Mouse (Mus musculus) myocyte (in vitro differentiated cells): Measurements from ENCODE around the gene Dap. TPM values are rescaled to one million over a fixed set of nuclear protein-coding genes. Genes with fewer than 3 reads are reported as not detected.

Experiments used
- H3K27me3 ChIP-seq: one replicate; pipeline ENCODE4 v1.6.1; 2011; ENCODE audit not compliant: control insufficient read depth, insufficient read depth, insufficient read length
- H3K36me3 ChIP-seq: one replicate; pipeline ENCODE4 v1.6.1; 2011; ENCODE audit not compliant: control insufficient read depth, insufficient read depth
- H3K4me2 ChIP-seq: one replicate; pipeline ENCODE4 v1.6.1; 2011; ENCODE audit warnings: low read depth, control low read depth
- H3K4me3 ChIP-seq: one replicate; pipeline ENCODE4 v1.5.1; 2011; ENCODE audit warnings: mild to moderate bottlenecking, control low read depth, moderate library complexity
- H3K79me2 ChIP-seq: one replicate; pipeline ENCODE4 v1.6.1; 2011; ENCODE audit not compliant: control insufficient read depth, insufficient read depth
- H3ac ChIP-seq: one replicate; pipeline ENCODE4 v1.6.1; 2011; ENCODE audit not compliant: control insufficient read depth, insufficient read length
- CEBPB ChIP-seq: IDR thresholded peaks from 2 replicates; pipeline ENCODE4 v1.6.1; 2011; ENCODE audit warnings: mild to moderate bottlenecking, moderate library complexity; ENCODE audit not compliant: poor library complexity, insufficient read depth, severe bottlenecking
- E2F4 ChIP-seq: IDR thresholded peaks from one replicate; pipeline ENCODE4 v1.6.1; 2011; ENCODE audit warnings: mild to moderate bottlenecking, control low read depth, moderate library complexity; ENCODE audit not compliant: insufficient read depth
- MAX ChIP-seq: IDR thresholded peaks from one replicate; pipeline ENCODE4 v1.6.1; 2011; ENCODE audit warnings: low read depth, mild to moderate bottlenecking, control low read depth
- MYOD1 ChIP-seq, 3 experiments: IDR thresholded peaks; one replicate each; pipeline ENCODE4 v1.6.1; 2011; ENCODE audit warnings: control low read depth in 2 of 3, low read depth in 2 of 3, mild to moderate bottlenecking in 2 of 3, moderate library complexity in 1 of 3; ENCODE audit not compliant: insufficient read length in 2 of 3, control insufficient read depth in 1 of 3
- MYOG ChIP-seq, 3 experiments: IDR thresholded peaks; one replicate each; pipeline ENCODE4 v1.6.1; 2011; ENCODE audit warnings: control low read depth in 2 of 3, low read depth in 2 of 3, mild to moderate bottlenecking in 2 of 3; ENCODE audit not compliant: insufficient read length in 2 of 3, control insufficient read depth in 1 of 3, insufficient read depth in 1 of 3
- POLR2A ChIP-seq: IDR thresholded peaks from one replicate; pipeline ENCODE4 v1.6.1; 2011; ENCODE audit warnings: low read depth, mild to moderate bottlenecking, control low read depth, moderate library complexity; ENCODE audit not compliant: insufficient read length
- POLR2AphosphoS2 ChIP-seq: IDR thresholded peaks from one replicate; pipeline ENCODE4 v1.6.1; 2011; ENCODE audit warnings: low read depth, control low read depth; ENCODE audit not compliant: insufficient read length
- REST ChIP-seq: IDR thresholded peaks from one replicate; pipeline ENCODE4 v1.6.1; 2011; ENCODE audit warnings: mild to moderate bottlenecking, control low read depth, moderate library complexity; ENCODE audit not compliant: insufficient read depth, insufficient read length
- SRF ChIP-seq: IDR thresholded peaks from one replicate; pipeline ENCODE4 v1.6.1; 2011; ENCODE audit warnings: low read depth; ENCODE audit not compliant: control insufficient read depth, insufficient read length
- TCF12 ChIP-seq: IDR thresholded peaks from one replicate; pipeline ENCODE4 v1.6.1; 2011; ENCODE audit warnings: mild to moderate bottlenecking, control low read depth; ENCODE audit not compliant: poor library complexity, insufficient read depth, severe bottlenecking
- TCF3 ChIP-seq: IDR thresholded peaks from one replicate; pipeline ENCODE4 v1.6.1; 2011; ENCODE audit warnings: low read depth, control low read depth; ENCODE audit not compliant: insufficient read length
- USF1 ChIP-seq: IDR thresholded peaks from one replicate; pipeline ENCODE4 v1.6.1; 2011; ENCODE audit warnings: low read depth, mild to moderate bottlenecking, control low read depth, moderate library complexity
- polyA plus RNA-seq: library from polyadenylated mRNA; unstranded; fragments of >200 nt; fragmentation: generic; extraction: Trizol; gene quantifications from one replicate; pipeline ENCODE4 v1.2.1, GENCODE M21; 2012; ENCODE audit warnings: missing spikeins

Gene Dap
- polyA plus RNA-seq, 1 experiment: 417 TPM

DNA sequence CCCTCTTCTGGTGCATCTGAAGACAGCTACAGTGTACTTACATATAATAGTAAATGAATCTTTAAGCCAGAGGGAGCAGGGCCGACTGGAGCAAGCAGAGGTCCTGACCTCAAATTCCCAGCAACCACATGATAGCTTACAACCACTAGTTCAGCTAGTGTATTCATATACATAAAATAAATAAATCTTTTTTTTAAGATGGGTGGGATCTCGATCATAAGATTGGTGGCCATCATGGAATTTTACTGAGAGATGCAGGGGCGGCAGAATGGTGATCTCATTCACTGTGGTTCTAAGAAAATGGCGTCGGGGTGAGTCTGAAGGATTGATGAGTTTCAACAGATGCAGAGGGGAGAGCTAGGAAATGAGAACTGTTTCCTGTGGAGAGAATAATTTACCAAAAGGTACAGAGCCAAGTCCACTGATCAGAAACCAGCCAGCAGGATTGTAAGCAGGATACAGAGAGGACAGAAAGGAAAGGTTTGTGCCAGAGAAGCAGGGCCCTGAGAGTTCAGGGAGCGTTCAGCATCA lies 37.7 kb upstream of the Dap start:
- Histone ChIP-seq H3K36me3 (no peaks in the 10 kb centered on the region), H3K27me3 (no peaks in the 10 kb centered on the region), H3K4me2 (peak overlapping the region; percentile 84), H3K4me3 (no peak overlapping the region), H3K79me2 (no peaks in the 10 kb centered on the region), H3ac (no peak overlapping the region)
- TF ChIP-seq POLR2A (no peak), MYOD1 (IDR thresholded peaks at IDR 0.05; ENCODE audit: control insufficient read depth in 1 of 3, insufficient read length in 2 of 3, low read depth in 2 of 3) (peak in 2 of 3 experiments; percentile 54 to 62), SRF (peak; percentile 16)

DNA sequence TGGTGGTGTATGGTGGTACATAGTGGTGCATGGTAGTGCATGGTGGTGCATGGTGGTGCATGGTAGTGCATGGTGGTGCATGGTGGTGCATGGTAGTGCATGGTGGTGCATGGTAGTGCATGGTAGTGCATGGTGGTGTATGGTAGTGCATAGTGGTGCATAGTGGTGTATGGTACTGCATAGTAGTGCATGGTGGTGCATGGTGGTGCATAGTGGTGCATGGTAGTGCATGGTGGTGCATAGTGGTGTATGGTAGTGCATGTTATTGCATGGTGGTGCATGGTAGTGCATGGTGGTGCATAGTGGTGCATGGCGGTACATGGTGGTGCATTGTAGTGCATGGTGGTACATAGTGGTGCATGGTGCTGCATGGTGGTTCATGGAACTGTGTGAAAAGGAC lies 31.6 kb upstream of the Dap start:
- H3K4me2 ChIP-seq: no peak overlapping the region
- no peaks in the 10 kb centered on the region for H3K79me2 ChIP-seq
- no peak overlapping the region for H3K4me3 ChIP-seq
- H3ac ChIP-seq: no peak overlapping the region
- no peaks in the 10 kb centered on the region for H3K36me3 ChIP-seq
- no peaks in the 10 kb centered on the region for H3K27me3 ChIP-seq
- TF ChIP-seq REST (no peak), MYOD1 (IDR thresholded peaks at IDR 0.05; ENCODE audit: control insufficient read depth in 1 of 3, insufficient read length in 2 of 3, low read depth in 2 of 3) (no peak), SRF (no peak), TCF12 (no peak), POLR2AphosphoS2 (no peak), MYOG (IDR thresholded peaks at IDR 0.05; ENCODE audit: control insufficient read depth in 1 of 3, insufficient read depth in 1 of 3, insufficient read length in 2 of 3, low read depth in 2 of 3) (peak in 1 of 3 experiments; percentile 55), CEBPB (no peak)

DNA sequence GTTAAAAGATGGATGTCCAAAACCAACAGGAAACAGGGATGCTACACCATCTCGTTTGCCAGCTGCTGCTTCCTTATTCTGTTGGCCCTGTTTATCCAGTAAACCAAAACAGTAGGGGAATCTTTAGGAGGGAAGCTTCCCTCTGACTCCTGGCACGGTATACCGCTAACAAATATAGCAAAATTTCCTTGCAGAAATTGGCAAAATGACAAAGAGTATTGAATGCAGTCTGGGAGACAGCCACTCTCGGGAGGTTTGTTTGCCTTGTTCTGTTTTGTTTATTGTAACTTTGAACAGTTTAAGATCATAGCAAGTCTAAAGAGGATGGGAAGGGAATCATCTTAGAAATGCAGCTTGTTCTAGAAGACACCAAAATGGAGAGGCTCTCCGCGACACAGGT lies 28.3 kb upstream of the Dap start:
- no peak for TF ChIP-seq E2F4
- TF ChIP-seq USF1: no peak
- no peak for TF ChIP-seq POLR2A
- TF ChIP-seq REST: no peak
- TF ChIP-seq POLR2AphosphoS2: no peak
- no peak for TF ChIP-seq TCF12
- TF ChIP-seq SRF: no peak
- no peak for TF ChIP-seq MAX
- no peak for TF ChIP-seq TCF3
- no peak for TF ChIP-seq CEBPB
- TF ChIP-seq MYOG (IDR thresholded peaks at IDR 0.05; ENCODE audit: control insufficient read depth in 1 of 3, insufficient read depth in 1 of 3, insufficient read length in 2 of 3, low read depth in 2 of 3): no peak
- no peak for TF ChIP-seq MYOD1 (IDR thresholded peaks at IDR 0.05; ENCODE audit: control insufficient read depth in 1 of 3, insufficient read length in 2 of 3, low read depth in 2 of 3)
- Histone ChIP-seq H3K4me3 (no peak overlapping the region), H3K4me2 (no peak overlapping the region), H3K36me3 (no peaks in the 10 kb centered on the region), H3K27me3 (no peaks in the 10 kb centered on the region), H3K79me2 (no peaks in the 10 kb centered on the region), H3ac (no peak overlapping the region)

- H3K27me3 ChIP-seq: no peaks in the 10 kb centered on the region
- no peaks in the 10 kb centered on the region for H3K36me3 ChIP-seq
- no peak overlapping the region for H3ac ChIP-seq
- H3K79me2 ChIP-seq: no peaks in the 10 kb centered on the region
- TF ChIP-seq POLR2A: no peak
- TF ChIP-seq REST: no peak
- peak; percentile 100 for TF ChIP-seq MYOG (IDR thresholded peaks at IDR 0.05; ENCODE audit: control insufficient read depth in 1 of 3, insufficient read depth in 1 of 3, insufficient read length in 2 of 3, low read depth in 2 of 3)
- no peak for TF ChIP-seq MAX
- TF ChIP-seq TCF3: peak; percentile 98
- peak; percentile 100 for TF ChIP-seq MYOD1 (IDR thresholded peaks at IDR 0.05; ENCODE audit: control insufficient read depth in 1 of 3, insufficient read length in 2 of 3, low read depth in 2 of 3)
- TF ChIP-seq E2F4: no peak
- TF ChIP-seq SRF: peak; percentile 50
- TF ChIP-seq POLR2AphosphoS2: no peak
- TF ChIP-seq TCF12: peak; percentile 99
- no peak for TF ChIP-seq USF1
- TF ChIP-seq CEBPB: no peak
- no peak overlapping the region for H3K4me3 ChIP-seq
- peak overlapping the region; percentile 76 for H3K4me2 ChIP-seq
These were observed 16.6 kb upstream of the Dap start for GRCm38 (mm10) chr15:31207346-31208093.

GRCm38 (mm10) chr15:31211910-31212309 lies 12.2 kb upstream of the Dap start:
- no peak overlapping the region for H3K4me3 ChIP-seq
- no peaks in the 10 kb centered on the region for H3K36me3 ChIP-seq
- no peaks in the 10 kb centered on the region for H3K27me3 ChIP-seq
- no peaks in the 10 kb centered on the region for H3K79me2 ChIP-seq
- no peak for TF ChIP-seq TCF3
- TF ChIP-seq SRF: no peak
- no peak for TF ChIP-seq REST
- TF ChIP-seq E2F4: no peak
- TF ChIP-seq POLR2AphosphoS2: no peak
- no peak for TF ChIP-seq TCF12
- no peak for TF ChIP-seq MYOG (IDR thresholded peaks at IDR 0.05; ENCODE audit: control insufficient read depth in 1 of 3, insufficient read depth in 1 of 3, insufficient read length in 2 of 3, low read depth in 2 of 3)
- TF ChIP-seq CEBPB: no peak
- TF ChIP-seq POLR2A: no peak
- no peak for TF ChIP-seq USF1
- TF ChIP-seq MAX: no peak
- no peak for TF ChIP-seq MYOD1 (IDR thresholded peaks at IDR 0.05; ENCODE audit: control insufficient read depth in 1 of 3, insufficient read length in 2 of 3, low read depth in 2 of 3)
- H3K4me2 ChIP-seq: no peak overlapping the region
- H3ac ChIP-seq: no peak overlapping the region
